Mouse (Mus musculus): Measurements from ENCODE around the gene St6gal1. TPM values are rescaled to one million over a fixed set of nuclear protein-coding genes. Genes with fewer than 3 reads are reported as not detected.

The St6gal1 gene
- polyA plus RNA-seq, 1 experiment from 2014 or later = 21.1 TPM

DNA sequence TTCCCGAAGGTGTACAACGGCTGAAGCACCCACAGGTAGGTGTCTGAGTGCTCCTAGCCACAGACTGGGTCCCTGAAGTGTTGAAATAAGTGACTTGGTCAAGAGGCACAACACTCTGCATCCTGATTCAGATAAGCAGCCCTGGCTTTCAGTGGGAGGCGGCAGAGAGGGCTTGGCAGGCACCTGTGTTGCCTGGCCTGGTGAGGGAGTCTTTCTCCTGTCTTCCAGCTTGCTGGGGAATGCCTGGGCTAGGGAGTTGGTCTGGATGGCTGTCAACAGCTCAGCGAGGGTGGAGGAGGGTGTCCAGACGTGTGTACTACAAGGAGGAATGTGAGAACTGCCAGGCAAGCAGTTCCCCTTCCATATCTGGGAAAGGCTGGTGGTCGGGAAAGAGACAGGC lies 15.0 kb downstream of the St6gal1 start:
- WGBS (ENCODE audit: insufficient replicate concordance) = 39% methylated on average over 6 of the region's 6 CpGs
- no peak for ATAC-seq (ENCODE audit: low read depth)

DNA sequence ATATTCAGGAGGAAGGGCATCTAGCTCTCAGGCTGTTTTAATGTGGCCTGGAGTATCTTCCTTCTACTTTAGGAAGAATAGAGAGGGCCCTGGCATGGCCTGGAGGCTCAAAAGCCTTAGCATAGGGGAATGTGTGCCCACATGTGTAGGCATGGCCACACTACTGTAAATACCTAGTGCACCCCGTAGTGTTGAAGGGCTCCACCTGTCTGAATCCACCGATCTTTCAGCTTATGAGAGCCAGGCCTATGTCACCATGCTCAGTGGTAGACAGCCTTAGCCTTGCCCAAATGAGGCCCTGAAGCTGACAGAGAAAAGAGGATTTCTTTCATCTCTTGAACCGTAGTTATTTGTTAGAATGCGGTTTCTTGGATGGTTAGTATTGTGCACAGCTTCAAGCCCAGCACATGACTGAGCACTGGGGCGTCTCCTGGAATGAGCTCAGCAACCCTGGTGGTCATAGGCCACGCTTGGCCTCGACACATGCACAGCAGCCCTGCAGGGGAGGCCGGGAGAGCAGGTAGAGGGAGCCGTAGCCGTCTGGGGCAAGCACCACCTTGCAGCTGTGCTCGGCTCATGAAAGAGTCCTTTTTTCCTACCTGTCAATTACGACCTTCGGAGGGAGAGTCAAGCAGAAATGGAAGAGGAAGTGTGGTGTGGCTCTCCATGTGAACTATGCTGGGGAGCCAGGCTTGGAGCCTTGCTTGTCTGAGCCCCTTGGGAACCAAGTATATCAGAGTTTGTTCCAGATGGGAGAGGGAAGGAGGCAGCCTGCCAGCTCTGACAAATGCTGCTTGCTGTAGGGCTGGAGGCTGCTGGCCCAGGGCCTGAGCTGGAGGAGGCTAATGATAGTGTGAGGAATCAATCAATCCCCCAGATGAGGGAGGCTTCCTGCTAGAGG lies 15.8 kb downstream of the St6gal1 start:
- Histone ChIP-seq H3K4me2 (ENCODE audit: low read depth, low read length) (no peak overlapping the region), H3K4me3 (ENCODE audit: low read depth, low read length) (no peak overlapping the region), H3K27me3 (ENCODE audit: control insufficient read depth, insufficient read depth, low read depth, low read length) (no peaks in the 10 kb centered on the region), H3K9me3 (replicated peaks; ENCODE audit: control insufficient read depth, low read length) (no peaks in the 10 kb centered on the region), H3K4me1 (ENCODE audit: control insufficient read depth, low read depth, low read length) (no peaks in the 10 kb centered on the region), H3K36me3 (ENCODE audit: control insufficient read depth, insufficient read depth) (no peaks in the 10 kb centered on the region), H3K9ac (ENCODE audit: low read depth, low read length) (no peak overlapping the region), H3K27ac (ENCODE audit: low read length) (no peak overlapping the region)
- 47% methylated on average over 13 of the region's 13 CpGs for WGBS (ENCODE audit: insufficient replicate concordance)
- no peak for ATAC-seq (ENCODE audit: low read depth)

More for the DNA sequence above, 15.0 kb downstream of the St6gal1 start:
- Histone ChIP-seq H3K27ac (ENCODE audit: low read length) (no peak overlapping the region), H3K9ac (ENCODE audit: low read depth, low read length) (no peak overlapping the region), H3K9me3 (replicated peaks; ENCODE audit: control insufficient read depth, low read length) (no peaks in the 10 kb centered on the region), H3K36me3 (ENCODE audit: control insufficient read depth, insufficient read depth) (no peaks in the 10 kb centered on the region), H3K4me1 (ENCODE audit: control insufficient read depth, low read depth, low read length) (no peaks in the 10 kb centered on the region), H3K27me3 (ENCODE audit: control insufficient read depth, insufficient read depth, low read depth, low read length) (no peaks in the 10 kb centered on the region), H3K4me2 (ENCODE audit: low read depth, low read length) (no peak overlapping the region), H3K4me3 (ENCODE audit: low read depth, low read length) (no peak overlapping the region)

DNA sequence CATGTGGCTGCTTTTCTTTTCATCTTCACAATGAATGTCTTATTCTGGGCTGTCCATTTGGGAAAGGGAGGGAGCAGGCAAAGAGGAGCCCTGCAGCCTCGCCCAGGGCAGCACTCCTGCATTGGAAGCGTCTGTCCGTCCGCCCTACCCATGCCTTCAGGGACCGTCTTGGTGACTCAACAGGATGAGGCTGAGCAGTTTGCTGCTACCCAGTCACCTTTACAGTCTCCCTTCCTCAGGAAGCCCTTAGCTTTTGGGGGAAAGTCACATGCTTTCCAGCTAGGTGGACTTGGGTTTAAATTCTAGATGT lies 16.4 kb downstream of the St6gal1 start:
- Histone ChIP-seq H3K36me3 (ENCODE audit: control insufficient read depth, insufficient read depth) (no peaks in the 10 kb centered on the region), H3K27ac (ENCODE audit: low read length) (no peak overlapping the region), H3K27me3 (ENCODE audit: control insufficient read depth, insufficient read depth, low read depth, low read length) (no peaks in the 10 kb centered on the region), H3K4me2 (ENCODE audit: low read depth, low read length) (no peak overlapping the region), H3K9me3 (replicated peaks; ENCODE audit: control insufficient read depth, low read length) (no peaks in the 10 kb centered on the region), H3K4me3 (ENCODE audit: low read depth, low read length) (no peak overlapping the region), H3K9ac (ENCODE audit: low read depth, low read length) (no peak overlapping the region), H3K4me1 (ENCODE audit: control insufficient read depth, low read depth, low read length) (no peaks in the 10 kb centered on the region)
- 54% methylated on average over 5 of the region's 5 CpGs for WGBS (ENCODE audit: insufficient replicate concordance)
- no peak for ATAC-seq (ENCODE audit: low read depth)

DNA sequence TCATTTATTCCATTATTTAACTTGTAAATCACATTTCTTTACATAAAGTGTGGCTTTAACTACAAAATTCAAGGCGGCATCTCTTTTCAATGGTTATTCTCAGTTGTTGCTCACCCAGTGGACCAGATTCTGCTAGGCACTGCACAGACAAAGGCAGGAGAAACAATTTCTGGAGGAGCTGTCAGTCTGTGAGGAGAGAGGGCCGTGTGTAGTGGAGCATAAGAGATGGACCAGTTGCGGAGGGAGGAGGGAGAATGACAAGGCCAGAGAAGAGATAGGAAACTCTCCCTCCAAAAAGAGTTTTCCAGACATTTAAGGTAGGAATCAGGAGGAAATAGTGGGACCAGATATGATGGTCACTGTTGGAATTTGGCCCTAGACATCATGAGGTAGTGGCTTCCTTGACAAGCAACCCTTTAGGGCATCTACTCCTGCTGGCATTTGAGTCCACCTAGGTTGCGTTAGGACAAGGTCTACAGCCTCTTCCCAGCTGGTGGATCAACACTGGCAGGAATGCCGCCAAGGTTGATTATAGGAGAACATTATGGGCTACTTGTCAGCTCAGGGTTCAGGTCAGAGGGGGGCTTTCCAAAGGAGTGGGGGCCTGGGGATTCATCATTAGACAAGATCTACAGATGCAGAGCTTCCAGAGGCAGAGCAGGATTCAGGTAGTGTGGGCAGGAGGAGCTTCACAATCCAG lies 19.3 kb downstream of the St6gal1 start:
- no peak overlapping the region for H3K4me3 ChIP-seq (ENCODE audit: low read depth, low read length)
- 69% methylated on average over 5 of the region's 5 CpGs for WGBS (ENCODE audit: insufficient replicate concordance)
- no peak overlapping the region for H3K9ac ChIP-seq (ENCODE audit: low read depth, low read length)
- H3K4me1 ChIP-seq (ENCODE audit: control insufficient read depth, low read depth, low read length) = no peaks in the 10 kb centered on the region
- no peak overlapping the region for H3K27ac ChIP-seq (ENCODE audit: low read length)
- no peak overlapping the region for H3K4me2 ChIP-seq (ENCODE audit: low read depth, low read length)
- no peak for ATAC-seq (ENCODE audit: low read depth)
- H3K36me3 ChIP-seq (ENCODE audit: control insufficient read depth, insufficient read depth) = no peaks in the 10 kb centered on the region
- no peaks in the 10 kb centered on the region for H3K27me3 ChIP-seq (ENCODE audit: control insufficient read depth, insufficient read depth, low read depth, low read length)
- no peaks in the 10 kb centered on the region for H3K9me3 ChIP-seq (replicated peaks; ENCODE audit: control insufficient read depth, low read length)

DNA sequence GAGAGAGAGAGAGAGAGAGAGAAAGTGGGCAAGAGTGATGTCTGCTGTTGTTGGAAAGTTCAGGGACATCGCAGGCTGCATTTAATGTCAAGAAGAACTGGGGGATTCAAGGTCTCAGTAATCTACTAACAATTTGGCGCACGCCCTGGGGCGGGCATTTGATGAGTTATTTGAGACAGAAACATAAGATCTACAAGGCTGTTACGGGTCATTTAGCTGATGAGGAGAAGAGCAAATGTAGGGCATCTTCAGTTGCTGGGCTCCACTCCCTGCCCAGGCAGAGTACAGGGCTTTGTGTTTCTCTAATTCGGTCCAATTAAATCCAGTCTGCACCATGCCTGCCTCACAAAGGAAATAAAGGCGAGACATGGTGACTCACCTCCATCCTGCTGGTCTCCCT lies 19.9 kb downstream of the St6gal1 start:
- Histone ChIP-seq H3K4me3 (ENCODE audit: low read depth, low read length) (no peak overlapping the region), H3K4me1 (ENCODE audit: control insufficient read depth, low read depth, low read length) (no peaks in the 10 kb centered on the region), H3K9me3 (replicated peaks; ENCODE audit: control insufficient read depth, low read length) (no peaks in the 10 kb centered on the region), H3K9ac (ENCODE audit: low read depth, low read length) (no peak overlapping the region), H3K36me3 (ENCODE audit: control insufficient read depth, insufficient read depth) (no peaks in the 10 kb centered on the region), H3K4me2 (ENCODE audit: low read depth, low read length) (no peak overlapping the region), H3K27me3 (ENCODE audit: control insufficient read depth, insufficient read depth, low read depth, low read length) (no peaks in the 10 kb centered on the region), H3K27ac (ENCODE audit: low read length) (no peak overlapping the region)
- ATAC-seq (ENCODE audit: low read depth) = no peak
- 74% methylated on average over 7 of the region's 7 CpGs for WGBS (ENCODE audit: insufficient replicate concordance)

DNA sequence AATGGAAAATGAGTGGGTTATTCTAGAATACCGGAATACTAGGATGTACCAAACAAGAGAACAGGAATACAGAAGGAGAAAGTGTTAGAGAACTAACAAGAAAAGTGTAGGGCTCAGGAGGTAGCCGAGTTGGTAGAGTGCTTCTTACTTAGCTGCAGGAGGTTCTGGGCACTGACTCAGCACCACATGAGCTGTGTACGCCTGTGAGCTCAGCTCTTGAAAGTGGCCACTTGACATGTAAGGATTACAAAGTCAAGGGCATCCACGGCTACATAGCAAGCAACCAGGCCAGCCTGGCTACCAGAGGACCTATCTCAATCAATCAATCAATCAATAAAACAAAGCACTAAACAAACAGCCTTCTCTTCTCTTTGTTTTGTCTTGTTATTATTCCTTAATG lies 24.7 kb downstream of the St6gal1 start:
- H3K9ac ChIP-seq (ENCODE audit: low read depth, low read length) = no peak overlapping the region
- no peak overlapping the region for H3K4me2 ChIP-seq (ENCODE audit: low read depth, low read length)
- WGBS (ENCODE audit: insufficient replicate concordance) = 44% methylated on average over 4 of the region's 4 CpGs
- no peaks in the 10 kb centered on the region for H3K36me3 ChIP-seq (ENCODE audit: control insufficient read depth, insufficient read depth)
- no peak overlapping the region for H3K27ac ChIP-seq (ENCODE audit: low read length)
- no peaks in the 10 kb centered on the region for H3K9me3 ChIP-seq (replicated peaks; ENCODE audit: control insufficient read depth, low read length)
- ATAC-seq (ENCODE audit: low read depth) = no peak
- no peaks in the 10 kb centered on the region for H3K4me1 ChIP-seq (ENCODE audit: control insufficient read depth, low read depth, low read length)
- no peaks in the 10 kb centered on the region for H3K27me3 ChIP-seq (ENCODE audit: control insufficient read depth, insufficient read depth, low read depth, low read length)
- no peak overlapping the region for H3K4me3 ChIP-seq (ENCODE audit: low read depth, low read length)

DNA sequence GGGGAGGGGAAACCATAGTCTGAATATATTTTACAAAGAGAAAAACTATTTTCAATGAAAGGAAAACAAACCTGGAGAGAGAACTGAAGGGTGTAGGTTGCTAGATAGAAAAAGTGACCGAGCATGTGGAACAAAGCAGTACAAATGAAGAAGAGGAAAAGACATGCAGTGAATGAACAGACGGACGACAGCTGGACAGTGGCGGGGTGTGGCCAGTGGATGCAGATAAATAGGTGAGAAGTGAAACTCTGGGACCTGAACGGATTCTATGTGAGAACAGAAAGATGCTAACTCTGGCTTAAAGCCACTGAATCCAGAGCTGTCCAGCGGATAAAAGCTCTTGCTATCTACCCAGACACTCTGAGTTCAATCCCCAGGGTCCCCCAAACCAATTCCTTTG lies 25.2 kb downstream of the St6gal1 start:
- Histone ChIP-seq H3K4me3 (ENCODE audit: low read depth, low read length) (no peak overlapping the region), H3K9ac (ENCODE audit: low read depth, low read length) (no peak overlapping the region), H3K4me1 (ENCODE audit: control insufficient read depth, low read depth, low read length) (no peaks in the 10 kb centered on the region), H3K9me3 (replicated peaks; ENCODE audit: control insufficient read depth, low read length) (no peaks in the 10 kb centered on the region), H3K36me3 (ENCODE audit: control insufficient read depth, insufficient read depth) (no peaks in the 10 kb centered on the region), H3K4me2 (ENCODE audit: low read depth, low read length) (no peak overlapping the region), H3K27ac (ENCODE audit: low read length) (no peak overlapping the region), H3K27me3 (ENCODE audit: control insufficient read depth, insufficient read depth, low read depth, low read length) (no peaks in the 10 kb centered on the region)
- no peak for ATAC-seq (ENCODE audit: low read depth)
- 59% methylated on average over 6 of the region's 6 CpGs for WGBS (ENCODE audit: insufficient replicate concordance)

DNA sequence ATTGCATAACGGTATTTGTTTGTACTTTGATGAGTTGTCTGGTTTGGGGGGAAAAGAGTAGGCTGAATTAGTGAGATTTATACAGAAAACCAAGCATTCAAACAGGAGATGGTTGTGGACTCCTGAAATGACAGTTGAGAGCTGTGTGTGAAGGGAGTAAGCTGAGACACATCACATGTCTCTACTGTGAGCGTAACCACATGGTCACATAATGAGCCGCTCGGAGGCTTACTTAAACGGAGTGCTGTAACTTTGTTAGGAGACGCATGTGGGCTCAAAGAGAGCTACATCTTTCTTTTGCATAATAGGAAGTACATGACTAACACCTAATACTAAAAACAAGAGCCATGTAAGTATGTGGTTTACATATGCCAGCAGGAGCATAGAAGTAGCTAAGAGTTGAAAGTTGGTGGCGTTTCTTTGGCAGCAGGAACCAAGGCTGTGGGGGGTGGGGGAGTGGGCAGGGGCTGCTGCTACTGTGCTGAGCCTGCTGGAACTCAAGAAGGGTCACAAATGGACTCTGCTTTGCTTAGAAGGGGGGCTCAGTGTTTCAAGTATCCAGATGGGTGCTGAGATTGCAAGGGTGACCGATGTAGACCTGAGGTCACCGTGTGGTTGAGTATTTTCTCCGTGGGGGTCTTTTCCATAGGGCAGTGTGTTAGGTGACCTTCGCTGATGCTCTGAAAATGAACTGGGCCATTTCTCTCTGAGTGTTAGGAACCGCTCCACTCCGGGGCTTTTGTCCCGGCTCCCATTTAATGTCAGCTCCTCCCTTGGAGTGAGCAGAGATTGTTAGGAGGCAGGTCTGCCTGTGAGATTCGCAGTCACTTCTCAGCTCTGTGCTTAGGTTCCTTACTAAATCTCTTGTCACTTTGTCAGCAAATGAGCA lies 26.3 kb downstream of the St6gal1 start:
- Histone ChIP-seq H3K9me3 (replicated peaks; ENCODE audit: control insufficient read depth, low read length) (no peaks in the 10 kb centered on the region), H3K27me3 (ENCODE audit: control insufficient read depth, insufficient read depth, low read depth, low read length) (no peaks in the 10 kb centered on the region), H3K36me3 (ENCODE audit: control insufficient read depth, insufficient read depth) (no peaks in the 10 kb centered on the region), H3K4me1 (ENCODE audit: control insufficient read depth, low read depth, low read length) (no peaks in the 10 kb centered on the region), H3K9ac (ENCODE audit: low read depth, low read length) (no peak overlapping the region), H3K4me2 (ENCODE audit: low read depth, low read length) (no peak overlapping the region), H3K4me3 (ENCODE audit: low read depth, low read length) (no peak overlapping the region), H3K27ac (ENCODE audit: low read length) (no peak overlapping the region)
- ATAC-seq (ENCODE audit: low read depth) = no peak
- WGBS (ENCODE audit: insufficient replicate concordance) = 62% methylated on average over 15 of the region's 15 CpGs

DNA sequence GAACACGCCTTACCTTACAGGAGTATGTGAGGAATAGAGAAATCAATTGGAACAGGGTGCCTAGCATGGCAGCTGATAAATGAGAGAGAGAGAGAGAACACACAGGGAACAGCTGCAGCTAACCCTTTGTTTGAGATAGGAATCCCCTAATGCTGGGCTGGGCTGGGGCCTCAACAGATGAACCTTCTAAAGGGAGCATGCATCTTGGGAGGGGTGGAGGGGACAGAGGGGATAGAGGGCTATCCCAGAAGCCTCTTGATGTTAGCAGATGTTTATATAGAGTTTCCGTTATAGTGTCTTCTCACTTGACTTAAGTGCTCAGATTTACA lies 26.9 kb downstream of the St6gal1 start:
- WGBS (ENCODE audit: insufficient replicate concordance) = 58% methylated on average over 2 of the region's 2 CpGs

More for the DNA sequence above, 26.9 kb downstream of the St6gal1 start:
- Histone ChIP-seq H3K27me3 (ENCODE audit: control insufficient read depth, insufficient read depth, low read depth, low read length) (no peaks in the 10 kb centered on the region), H3K4me1 (ENCODE audit: control insufficient read depth, low read depth, low read length) (no peaks in the 10 kb centered on the region), H3K4me2 (ENCODE audit: low read depth, low read length) (no peak overlapping the region), H3K9me3 (replicated peaks; ENCODE audit: control insufficient read depth, low read length) (no peaks in the 10 kb centered on the region), H3K36me3 (ENCODE audit: control insufficient read depth, insufficient read depth) (no peaks in the 10 kb centered on the region), H3K9ac (ENCODE audit: low read depth, low read length) (no peak overlapping the region), H3K4me3 (ENCODE audit: low read depth, low read length) (no peak overlapping the region), H3K27ac (ENCODE audit: low read length) (no peak overlapping the region)
- ATAC-seq (ENCODE audit: low read depth) = no peak
